Mouse (Mus musculus) kidney, adult 10 weeks (tissue): ENCODE data around the gene Paxx. TPM values are rescaled to one million over a fixed set of nuclear protein-coding genes. Genes with fewer than 3 reads are reported as not detected.

Experiments
- polyA plus RNA-seq: library from polyadenylated mRNA; stranded (reverse); fragments of 350-450 nt; fragmentation: Illumina TruSeq; extraction: RNeasy Lipid Tissue Mini Kit (QIAGEN cat#74804); gene quantifications from one replicate; pipeline ENCODE4 v1.2.3, GENCODE M21; 2014; ENCODE audit warnings: low read depth, low replicate concordance

Paxx gene
- polyA plus RNA-seq: 2.2 TPM

GRCm38 (mm10) chr2:25460551-25461309 lies at the start of gene Paxx:
Gene Paxx (minus strand): TSS chr2:25461094.

GRCm38 (mm10) chr2:25501593-25502486 lies 40.9 kb upstream of the Paxx start, which contains the start of gene C8g:
Gene C8g (minus strand): TSS chr2:25501719.

DNA sequence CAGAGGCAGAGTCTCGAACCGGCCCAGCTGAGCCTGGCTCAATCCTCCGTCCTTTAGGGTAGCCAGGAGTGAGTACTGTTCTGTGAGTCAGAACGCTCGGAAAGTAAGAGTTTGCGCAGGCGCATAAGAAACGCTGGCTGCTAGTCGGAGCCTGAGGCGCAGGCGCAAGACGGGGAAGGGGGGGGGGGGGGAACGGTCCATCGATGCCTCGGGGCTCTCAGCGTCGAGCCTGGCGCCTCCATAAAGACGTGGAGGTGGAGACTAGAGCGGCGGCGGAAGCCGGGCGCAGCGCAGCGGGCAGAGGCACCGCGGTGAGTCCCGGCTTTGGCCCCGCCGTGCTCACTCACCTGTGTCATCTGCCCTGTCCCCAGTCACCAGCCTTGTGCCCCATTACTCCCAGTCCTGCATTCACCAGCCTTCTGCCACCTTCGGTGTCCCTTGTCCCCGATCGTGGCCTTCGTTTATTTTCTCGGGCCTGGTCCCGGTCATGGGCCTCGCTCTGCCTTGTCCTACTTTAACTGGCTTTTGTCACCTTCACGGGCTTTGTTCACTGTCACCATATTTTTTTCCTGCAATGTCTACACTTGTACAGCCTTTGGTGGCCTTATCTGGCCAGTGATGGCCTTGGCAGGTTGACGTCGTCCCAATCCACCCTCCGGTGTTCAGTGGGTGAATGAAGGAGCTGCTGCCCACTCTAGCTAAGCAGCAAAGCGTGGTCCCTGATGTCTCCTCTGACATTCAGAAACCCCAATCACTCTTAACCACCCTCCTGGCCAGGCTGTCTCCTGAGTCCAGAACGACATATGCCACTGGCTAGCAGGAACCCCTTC lies 39.9 kb upstream of the Paxx start, which contains the start of gene Fbxw5:
Gene Fbxw5, plus strand, starts transcription at position 175 of the 830 bp plus-strand sequence.

GRCm38 (mm10) chr2:25493476-25493961 lies 32.6 kb upstream of the Paxx start, which contains the start of gene Lcn12:
Gene Lcn12 (minus strand): TSS chr2:25493911.

GRCm38 (mm10) chr2:25469969-25470368 lies 9.1 kb upstream of the Paxx start, which contains the start of gene Ptgds:
Gene Ptgds (minus strand): TSS chr2:25470046.

GRCm38 (mm10) chr2:25456205-25456953 lies 4.5 kb downstream of the Paxx start, which contains the start of gene Clic3:
Gene Clic3 (plus strand): TSS chr2:25456838.

DNA sequence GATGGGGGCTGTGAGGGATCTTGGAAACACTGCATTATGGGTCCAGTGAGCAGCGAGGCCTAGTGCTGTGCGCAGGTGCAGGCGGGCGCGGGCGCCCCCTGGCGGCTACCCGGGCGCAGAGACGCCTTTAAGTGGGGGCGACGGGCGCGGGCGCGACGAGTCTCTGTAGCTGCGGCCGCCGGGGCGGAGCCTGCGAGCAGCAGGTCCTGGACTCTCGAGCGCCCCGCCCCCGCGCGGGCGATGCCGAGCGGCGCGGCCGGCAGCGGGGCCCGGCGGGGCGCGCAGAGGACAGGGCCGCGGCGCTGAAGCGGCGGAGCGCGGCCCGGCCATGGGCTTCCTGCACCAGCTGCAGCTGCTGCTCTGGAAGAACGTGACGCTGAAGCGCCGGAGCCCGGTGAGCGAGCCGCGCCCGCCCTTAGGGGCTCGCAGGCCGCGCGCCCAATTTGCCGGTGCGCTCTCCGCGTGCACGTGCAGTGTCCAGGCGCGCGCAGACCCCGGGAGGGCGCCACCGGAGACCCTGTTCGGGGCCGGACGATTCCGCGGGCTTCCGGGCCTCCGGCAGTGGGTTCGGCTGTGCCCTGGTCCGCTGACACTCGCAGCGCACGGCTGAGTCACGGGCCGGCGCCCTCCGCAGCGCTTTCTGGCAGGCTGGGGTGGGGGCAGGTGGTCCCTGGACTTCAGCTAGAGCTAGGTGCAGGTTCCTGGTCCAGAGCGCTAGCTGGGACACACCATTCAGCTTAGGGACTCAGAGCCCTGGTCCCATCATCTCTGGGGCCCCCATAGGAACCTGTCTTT lies 32.3 kb downstream of the Paxx start, which contains the start of gene Abca2:
Gene Abca2, plus strand, starts transcription at position 262 of the 795 bp plus-strand sequence.

GRCm38 (mm10) chr2:25422587-25423410 lies 38.1 kb downstream of the Paxx start, which contains the start of gene Fut7:
Gene Fut7 (plus strand): TSS chr2:25423267.

Other genes with a start within 250 kb of the Paxx start
- gene Nelfb, start 249.6 kb downstream of the Paxx start, polyA plus RNA-seq: 5.2 TPM
- not detected for gene Stpg3, start 246.5 kb downstream of the Paxx start, polyA plus RNA-seq
- gene Fam166a, start 242.3 kb downstream of the Paxx start, polyA plus RNA-seq: not detected
- gene Tubb4b, start 236.4 kb downstream of the Paxx start, polyA plus RNA-seq: 24.5 TPM
- 5.6 TPM for gene Slc34a3, start 226.7 kb downstream of the Paxx start, polyA plus RNA-seq
- not detected for gene Rnf224, start 224.3 kb downstream of the Paxx start, polyA plus RNA-seq
- gene Rnf208, start 218.8 kb downstream of the Paxx start, polyA plus RNA-seq: not detected
- not detected for gene Cysrt1, start 218.6 kb downstream of the Paxx start, polyA plus RNA-seq
- gene AL732309.1, start 214.2 kb downstream of the Paxx start, polyA plus RNA-seq: 1.5 TPM
- gene Tmem203, start 205.7 kb downstream of the Paxx start, polyA plus RNA-seq: 0.61 TPM
- 3.2 TPM for gene Tprn, start 198.5 kb downstream of the Paxx start, polyA plus RNA-seq
- gene Ssna1, start 188.7 kb downstream of the Paxx start, polyA plus RNA-seq: 1.2 TPM
- 4.5 TPM for gene Anapc2, start 188.6 kb downstream of the Paxx start, polyA plus RNA-seq
- not detected for gene Tmem210, start 172.9 kb downstream of the Paxx start, polyA plus RNA-seq
- gene Lrrc26, start 171.2 kb downstream of the Paxx start, polyA plus RNA-seq: not detected
- gene Grin1, start 141.9 kb downstream of the Paxx start, polyA plus RNA-seq: not detected
- gene Man1b1, start 128.8 kb downstream of the Paxx start, polyA plus RNA-seq: 15.0 TPM
- gene Dpp7, start 104.7 kb downstream of the Paxx start, polyA plus RNA-seq: 34.5 TPM
- 3.9 TPM for gene Uap1l1, start 95.4 kb downstream of the Paxx start, polyA plus RNA-seq
- not detected for gene Sapcd2, start 88.8 kb downstream of the Paxx start, polyA plus RNA-seq
- gene Entpd2, start 65.2 kb downstream of the Paxx start, polyA plus RNA-seq: 0.36 TPM
- 4.3 TPM for gene Npdc1, start 61.7 kb downstream of the Paxx start, polyA plus RNA-seq
- gene Fut7, start 37.8 kb downstream of the Paxx start, polyA plus RNA-seq: not detected
- gene Abca2, start 32.4 kb downstream of the Paxx start, polyA plus RNA-seq: 0.77 TPM
- gene Clic3, start 4.3 kb downstream of the Paxx start, polyA plus RNA-seq: not detected
- not detected for gene Ptgds, start 9.0 kb upstream of the Paxx start, polyA plus RNA-seq
- not detected for gene Lcn12, start 32.8 kb upstream of the Paxx start, polyA plus RNA-seq
- gene Fbxw5, start 39.7 kb upstream of the Paxx start, polyA plus RNA-seq: 0.40 TPM
- 1.7 TPM for gene C8g, start 40.6 kb upstream of the Paxx start, polyA plus RNA-seq
- 0.65 TPM for gene Traf2, start 85.8 kb upstream of the Paxx start, polyA plus RNA-seq
- 0.89 TPM for gene Edf1, start 96.8 kb upstream of the Paxx start, polyA plus RNA-seq
- gene Mamdc4, start 113.8 kb upstream of the Paxx start, polyA plus RNA-seq: not detected
- 1.1 TPM for gene Phpt1, start 114.1 kb upstream of the Paxx start, polyA plus RNA-seq
- not detected for gene Ajm1, start 120.7 kb upstream of the Paxx start, polyA plus RNA-seq
- gene Rabl6, start 147.4 kb upstream of the Paxx start, polyA plus RNA-seq: 37.2 TPM
- not detected for gene Ccdc183, start 156.6 kb upstream of the Paxx start, polyA plus RNA-seq
- 4.8 TPM for gene Tmem141, start 160.9 kb upstream of the Paxx start, polyA plus RNA-seq
- not detected for gene Fcna, start 166.9 kb upstream of the Paxx start, polyA plus RNA-seq
- gene Lcn8, start 192.0 kb upstream of the Paxx start, polyA plus RNA-seq: not detected
- not detected for gene Lcn5, start 196.9 kb upstream of the Paxx start, polyA plus RNA-seq
- gene Lcn6, start 215.7 kb upstream of the Paxx start, polyA plus RNA-seq: not detected
- not detected for gene Lcn10, start 221.6 kb upstream of the Paxx start, polyA plus RNA-seq
- not detected for gene Obp2a, start 238.9 kb upstream of the Paxx start, polyA plus RNA-seq
- 2.8 TPM for gene Bmyc, start 245.6 kb upstream of the Paxx start, polyA plus RNA-seq